Mouse (Mus musculus): ENCODE measurements at regions not wholly inside any gene's neighbourhood (a gene's known extent, or its start where the extent isn't known, plus 50 kb on each side); places are given as distances from the start of the nearest gene placed in this dataset.
A peak's percentile ranks its signal among the peaks of the same experiment; 100 is the strongest.

DNA sequence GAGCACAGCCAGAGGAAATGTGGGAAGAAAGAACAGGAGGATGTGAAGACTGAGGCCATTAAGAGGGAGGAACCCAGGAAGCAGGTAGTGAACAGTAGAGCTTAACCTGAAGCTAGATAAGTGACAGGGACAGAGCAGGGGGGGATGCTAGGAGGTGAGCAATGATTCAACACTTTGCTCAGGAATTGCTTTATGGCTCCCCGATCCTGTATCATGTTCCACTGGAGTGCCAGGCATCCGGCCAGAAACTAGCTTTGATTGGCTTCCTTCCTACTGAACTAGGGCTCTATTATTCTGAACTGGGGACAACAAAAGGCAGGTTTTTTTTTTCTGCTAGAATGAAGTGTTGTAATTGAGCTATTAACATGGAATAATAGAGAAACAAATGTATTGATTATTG lies 493.1 kb upstream of the Fat3 start:
- no peak for ATAC-seq (ENCODE audit: low read depth)
- no peaks in the 10 kb centered on the region for H3K27me3 ChIP-seq (ENCODE audit: control insufficient read depth, insufficient read depth, low read length)
- H3K4me1 ChIP-seq (ENCODE audit: control insufficient read depth, insufficient read depth, low read length): no peaks in the 10 kb centered on the region
- no peak overlapping the region for H3K9ac ChIP-seq (replicated peaks; ENCODE audit: low read depth, low read length)
- no peaks in the 10 kb centered on the region for H3K36me3 ChIP-seq (ENCODE audit: control insufficient read depth, insufficient read depth, low read length)
- H3K4me3 ChIP-seq (ENCODE audit: low read depth, low read length): no peak overlapping the region
- no peaks in the 10 kb centered on the region for H3K9me3 ChIP-seq (ENCODE audit: control insufficient read depth, low read length)
- H3K4me2 ChIP-seq (ENCODE audit: low read depth, low read length): no peak overlapping the region
- WGBS: 31% methylated on average over 2 of the region's 2 CpGs
- no peak overlapping the region for H3K27ac ChIP-seq (ENCODE audit: low read depth, low read length)

DNA sequence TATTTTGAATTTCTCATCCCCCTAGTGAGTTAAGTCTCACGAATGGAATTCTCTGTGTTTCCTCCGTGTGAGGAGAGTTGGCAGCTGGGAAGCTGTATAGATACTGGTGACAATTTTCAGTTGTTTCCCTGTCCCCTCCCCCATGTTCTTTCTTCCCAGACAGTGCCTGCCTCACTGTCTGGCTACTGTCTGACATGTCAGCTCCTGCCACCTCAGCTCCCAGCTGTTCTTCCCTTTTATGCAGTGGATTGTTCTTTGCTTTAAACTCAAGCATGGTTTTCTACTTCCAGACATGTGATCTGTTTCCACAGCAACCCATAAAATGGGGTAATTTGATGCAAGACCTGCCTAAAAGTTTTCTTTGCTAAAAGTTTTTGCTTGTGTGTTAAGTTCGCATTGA lies 487.0 kb upstream of the Fat3 start:
- H3K27me3 ChIP-seq (ENCODE audit: control insufficient read depth, insufficient read depth, low read length): no peaks in the 10 kb centered on the region
- no peak for ATAC-seq (ENCODE audit: low read depth)
- H3K4me2 ChIP-seq (ENCODE audit: low read depth, low read length): no peak overlapping the region
- WGBS: 60% methylated on average over 3 of the region's 3 CpGs
- no peak overlapping the region for H3K4me3 ChIP-seq (ENCODE audit: low read depth, low read length)
- H3K27ac ChIP-seq (ENCODE audit: low read depth, low read length): no peak overlapping the region
- H3K9ac ChIP-seq (replicated peaks; ENCODE audit: low read depth, low read length): no peak overlapping the region
- H3K4me1 ChIP-seq (ENCODE audit: control insufficient read depth, insufficient read depth, low read length): no peaks in the 10 kb centered on the region
- H3K9me3 ChIP-seq (ENCODE audit: control insufficient read depth, low read length): no peaks in the 10 kb centered on the region
- no peaks in the 10 kb centered on the region for H3K36me3 ChIP-seq (ENCODE audit: control insufficient read depth, insufficient read depth, low read length)

DNA sequence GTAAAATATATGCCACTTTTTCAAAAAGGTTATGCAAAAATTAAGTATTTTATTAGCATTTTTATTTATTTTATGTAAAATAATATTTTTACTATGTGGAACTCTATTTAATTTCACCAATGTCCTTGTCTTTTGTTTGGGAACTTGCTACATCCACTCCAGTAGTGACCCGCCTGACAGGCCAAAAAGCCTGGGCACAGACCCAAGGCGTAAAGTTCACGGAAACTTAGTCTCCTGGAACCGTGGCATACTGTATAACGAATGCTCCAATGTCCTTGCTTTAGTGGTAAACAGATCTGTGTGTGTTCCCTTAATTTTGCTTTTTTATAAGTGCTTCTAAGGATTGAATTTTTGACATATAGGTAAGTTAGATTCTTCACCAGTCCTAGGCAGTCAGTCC lies 476.2 kb upstream of the Fat3 start:
- H3K9me3 ChIP-seq (ENCODE audit: control insufficient read depth, low read length): no peaks in the 10 kb centered on the region
- H3K27ac ChIP-seq (ENCODE audit: low read depth, low read length): no peak overlapping the region
- no peak overlapping the region for H3K4me2 ChIP-seq (ENCODE audit: low read depth, low read length)
- no peak overlapping the region for H3K9ac ChIP-seq (replicated peaks; ENCODE audit: low read depth, low read length)
- no peaks in the 10 kb centered on the region for H3K27me3 ChIP-seq (ENCODE audit: control insufficient read depth, insufficient read depth, low read length)
- H3K36me3 ChIP-seq (ENCODE audit: control insufficient read depth, insufficient read depth, low read length): no peaks in the 10 kb centered on the region
- no peak for ATAC-seq (ENCODE audit: low read depth)
- 93% methylated on average over 5 of the region's 5 CpGs for WGBS
- no peaks in the 10 kb centered on the region for H3K4me1 ChIP-seq (ENCODE audit: control insufficient read depth, insufficient read depth, low read length)
- H3K4me3 ChIP-seq (ENCODE audit: low read depth, low read length): no peak overlapping the region

DNA sequence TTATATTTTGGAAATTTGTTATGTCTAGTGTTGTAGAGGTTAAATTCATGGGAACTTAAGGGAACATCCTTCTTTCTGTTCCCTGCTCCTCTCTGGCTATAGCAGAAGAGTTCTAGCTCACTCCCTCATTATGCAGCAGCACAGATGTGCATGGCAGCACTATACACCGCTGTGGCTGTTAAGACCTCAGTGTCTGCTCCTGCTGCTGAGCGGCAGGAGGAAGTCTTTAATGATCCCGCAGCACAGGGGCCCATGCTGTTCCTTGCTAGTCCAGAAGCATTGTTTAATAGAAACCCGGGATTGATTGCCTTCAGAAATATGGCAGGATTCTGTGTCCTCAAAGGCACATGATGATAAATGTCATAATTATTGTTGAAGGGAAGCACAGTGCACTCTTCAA lies 469.3 kb upstream of the Fat3 start:
- Histone ChIP-seq H3K27ac (ENCODE audit: low read depth, low read length) (no peak overlapping the region), H3K4me2 (ENCODE audit: low read depth, low read length) (no peak overlapping the region), H3K9ac (replicated peaks; ENCODE audit: low read depth, low read length) (no peak overlapping the region), H3K9me3 (ENCODE audit: control insufficient read depth, low read length) (no peaks in the 10 kb centered on the region), H3K4me1 (ENCODE audit: control insufficient read depth, insufficient read depth, low read length) (no peaks in the 10 kb centered on the region), H3K4me3 (ENCODE audit: low read depth, low read length) (no peak overlapping the region), H3K27me3 (ENCODE audit: control insufficient read depth, insufficient read depth, low read length) (no peaks in the 10 kb centered on the region), H3K36me3 (ENCODE audit: control insufficient read depth, insufficient read depth, low read length) (no peaks in the 10 kb centered on the region)
- WGBS: 16% methylated on average over 4 of the region's 4 CpGs
- ATAC-seq (ENCODE audit: low read depth): peak; percentile 72

DNA sequence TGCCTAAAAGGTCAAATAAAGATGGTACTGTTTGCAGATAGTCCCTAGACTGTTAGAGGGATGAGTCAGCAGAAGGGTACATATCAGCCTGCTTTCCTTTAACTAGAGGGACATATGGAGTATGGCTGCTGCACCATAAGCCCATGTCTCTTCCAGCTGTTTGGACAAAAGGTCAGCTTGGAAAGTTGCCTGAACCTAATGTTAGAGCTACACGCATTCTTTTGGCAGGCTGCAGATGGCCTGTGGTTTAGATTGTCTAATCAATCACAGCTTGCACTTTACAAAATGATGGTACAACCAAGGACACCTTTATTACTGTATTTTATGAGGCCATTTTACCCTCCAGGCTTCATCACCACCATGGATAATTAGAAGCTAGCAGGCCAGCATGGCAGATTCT lies 432.5 kb upstream of the Fat3 start:
- Histone ChIP-seq H3K9ac (replicated peaks; ENCODE audit: low read depth, low read length) (no peak overlapping the region), H3K27me3 (ENCODE audit: control insufficient read depth, insufficient read depth, low read length) (no peaks in the 10 kb centered on the region), H3K27ac (ENCODE audit: low read depth, low read length) (no peak overlapping the region), H3K9me3 (ENCODE audit: control insufficient read depth, low read length) (no peaks in the 10 kb centered on the region), H3K4me1 (ENCODE audit: control insufficient read depth, insufficient read depth, low read length) (no peaks in the 10 kb centered on the region), H3K36me3 (ENCODE audit: control insufficient read depth, insufficient read depth, low read length) (no peaks in the 10 kb centered on the region), H3K4me3 (ENCODE audit: low read depth, low read length) (no peak overlapping the region), H3K4me2 (ENCODE audit: low read depth, low read length) (no peak overlapping the region)
- WGBS: 12% methylated on average over 1 of the region's 1 CpGs
- peak; percentile 84 for ATAC-seq (ENCODE audit: low read depth)

DNA sequence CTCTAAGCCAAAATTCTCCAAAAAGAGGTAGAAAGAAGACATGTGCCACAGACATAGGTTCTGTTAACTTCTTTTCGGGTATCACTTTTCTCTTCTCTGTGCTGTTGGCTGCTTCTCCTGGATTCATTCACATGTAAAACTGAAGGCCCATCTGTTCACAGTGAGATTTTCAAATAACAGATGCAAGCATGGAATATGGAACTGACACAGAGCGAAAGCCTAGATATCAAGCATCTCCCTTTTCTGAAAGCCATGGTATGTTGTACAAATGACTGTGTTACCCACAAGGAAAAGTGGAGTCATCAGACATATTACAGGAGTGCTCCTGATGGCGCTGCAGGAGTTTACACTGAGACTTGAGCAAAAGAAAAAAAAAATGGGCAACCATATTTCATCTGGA lies 430.5 kb upstream of the Fat3 start:
- no peak overlapping the region for H3K4me3 ChIP-seq (ENCODE audit: low read depth, low read length)
- no peaks in the 10 kb centered on the region for H3K36me3 ChIP-seq (ENCODE audit: control insufficient read depth, insufficient read depth, low read length)
- no peak overlapping the region for H3K27ac ChIP-seq (ENCODE audit: low read depth, low read length)
- no peaks in the 10 kb centered on the region for H3K27me3 ChIP-seq (ENCODE audit: control insufficient read depth, insufficient read depth, low read length)
- no peaks in the 10 kb centered on the region for H3K4me1 ChIP-seq (ENCODE audit: control insufficient read depth, insufficient read depth, low read length)
- no peak for ATAC-seq (ENCODE audit: low read depth)
- 88% methylated on average over 3 of the region's 3 CpGs for WGBS
- no peak overlapping the region for H3K4me2 ChIP-seq (ENCODE audit: low read depth, low read length)
- H3K9me3 ChIP-seq (ENCODE audit: control insufficient read depth, low read length): no peaks in the 10 kb centered on the region
- H3K9ac ChIP-seq (replicated peaks; ENCODE audit: low read depth, low read length): no peak overlapping the region

DNA sequence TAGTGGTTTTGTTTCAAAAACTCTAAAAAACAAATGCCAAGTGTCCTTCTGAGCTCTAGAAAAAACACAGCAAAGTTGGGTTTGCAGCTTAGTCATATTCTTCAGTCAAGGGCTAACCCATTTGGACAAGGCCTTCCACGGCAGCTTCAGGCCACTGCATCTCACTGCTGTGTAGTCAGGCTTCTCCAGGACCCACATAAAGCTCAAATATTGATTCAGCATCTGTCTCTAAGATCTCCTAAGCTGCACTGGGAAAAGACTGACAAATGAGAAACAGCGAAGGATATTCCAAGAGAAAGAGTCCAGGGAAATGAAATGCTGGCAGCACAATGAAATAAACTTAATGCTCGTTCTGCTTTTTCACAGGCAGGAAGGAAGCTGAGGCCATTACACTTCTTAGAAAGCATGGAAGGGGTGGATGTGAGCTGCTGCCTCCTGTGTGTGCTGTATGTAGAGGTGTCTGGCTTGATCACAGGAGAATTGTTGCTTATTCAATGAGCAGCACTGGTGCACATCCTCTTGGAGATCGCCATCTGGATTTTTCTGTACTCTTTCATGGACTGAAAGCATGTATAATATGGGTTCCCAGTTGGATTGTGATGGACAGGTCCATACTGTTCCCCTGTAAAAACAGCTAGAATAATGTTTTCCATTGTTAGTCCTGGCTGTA lies 425.4 kb upstream of the Fat3 start:
- Histone ChIP-seq H3K27me3 (ENCODE audit: control insufficient read depth, insufficient read depth, low read length) (no peaks in the 10 kb centered on the region), H3K36me3 (ENCODE audit: control insufficient read depth, insufficient read depth, low read length) (no peaks in the 10 kb centered on the region), H3K9ac (replicated peaks; ENCODE audit: low read depth, low read length) (no peak overlapping the region), H3K27ac (ENCODE audit: low read depth, low read length) (no peak overlapping the region), H3K4me1 (ENCODE audit: control insufficient read depth, insufficient read depth, low read length) (no peaks in the 10 kb centered on the region), H3K9me3 (ENCODE audit: control insufficient read depth, low read length) (no peaks in the 10 kb centered on the region), H3K4me3 (ENCODE audit: low read depth, low read length) (no peak overlapping the region), H3K4me2 (ENCODE audit: low read depth, low read length) (no peak overlapping the region)
- WGBS: 73% methylated on average over 4 of the region's 4 CpGs
- ATAC-seq (ENCODE audit: low read depth): no peak

DNA sequence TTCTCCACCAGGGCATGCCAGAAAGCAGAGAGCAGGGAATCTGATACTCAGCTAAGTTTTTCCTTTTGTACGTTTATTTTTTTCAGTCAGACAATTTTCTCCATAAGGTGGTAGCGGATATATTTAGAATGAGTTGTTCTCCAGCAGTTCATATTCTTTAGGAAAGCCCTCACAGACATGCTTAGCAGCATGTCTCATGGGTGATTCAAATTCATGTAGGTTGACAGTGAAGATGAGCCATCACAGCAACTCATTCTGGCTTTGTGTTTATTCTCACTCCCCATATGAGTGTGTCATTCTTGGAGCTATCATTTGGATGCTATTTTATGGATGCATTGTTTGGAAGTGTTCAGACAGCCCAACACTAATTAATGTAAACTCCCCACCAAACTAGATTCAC lies 424.2 kb upstream of the Fat3 start:
- WGBS: 92% methylated on average over 2 of the region's 2 CpGs

DNA sequence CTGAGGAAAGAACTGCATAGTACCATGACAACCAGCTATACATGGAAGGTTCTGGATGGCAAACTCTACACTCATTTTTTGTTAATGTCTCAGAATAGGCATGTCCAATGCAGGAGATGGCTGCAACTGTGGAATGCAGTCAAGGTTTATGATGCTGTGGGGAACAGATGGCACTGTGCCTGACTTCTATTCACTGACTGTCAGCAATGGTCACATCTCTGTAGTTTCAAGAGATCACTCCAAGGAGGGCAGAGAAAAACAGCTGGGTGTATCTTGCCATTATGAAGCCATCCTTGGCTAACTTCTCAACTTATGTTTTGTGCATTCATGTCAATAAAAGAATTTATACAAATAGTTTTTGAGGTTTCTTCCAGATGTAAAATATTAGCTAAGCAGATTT lies 405.1 kb upstream of the Fat3 start:
- no peak for ATAC-seq (ENCODE audit: low read depth)
- H3K4me1 ChIP-seq (ENCODE audit: control insufficient read depth, insufficient read depth, low read length): no peaks in the 10 kb centered on the region
- no peaks in the 10 kb centered on the region for H3K27me3 ChIP-seq (ENCODE audit: control insufficient read depth, insufficient read depth, low read length)
- H3K4me2 ChIP-seq (ENCODE audit: low read depth, low read length): no peak overlapping the region
- no peaks in the 10 kb centered on the region for H3K9me3 ChIP-seq (ENCODE audit: control insufficient read depth, low read length)
- no peak overlapping the region for H3K27ac ChIP-seq (ENCODE audit: low read depth, low read length)
- no peak overlapping the region for H3K9ac ChIP-seq (replicated peaks; ENCODE audit: low read depth, low read length)
- no peaks in the 10 kb centered on the region for H3K36me3 ChIP-seq (ENCODE audit: control insufficient read depth, insufficient read depth, low read length)
- H3K4me3 ChIP-seq (ENCODE audit: low read depth, low read length): no peak overlapping the region

More for the DNA sequence above, 424.2 kb upstream of the Fat3 start:
- H3K4me3 ChIP-seq (ENCODE audit: low read depth, low read length): no peak overlapping the region
- H3K27ac ChIP-seq (ENCODE audit: low read depth, low read length): no peak overlapping the region
- no peaks in the 10 kb centered on the region for H3K9me3 ChIP-seq (ENCODE audit: control insufficient read depth, low read length)
- ATAC-seq (ENCODE audit: low read depth): no peak
- H3K4me1 ChIP-seq (ENCODE audit: control insufficient read depth, insufficient read depth, low read length): no peaks in the 10 kb centered on the region
- H3K9ac ChIP-seq (replicated peaks; ENCODE audit: low read depth, low read length): no peak overlapping the region
- H3K36me3 ChIP-seq (ENCODE audit: control insufficient read depth, insufficient read depth, low read length): no peaks in the 10 kb centered on the region
- no peaks in the 10 kb centered on the region for H3K27me3 ChIP-seq (ENCODE audit: control insufficient read depth, insufficient read depth, low read length)
- no peak overlapping the region for H3K4me2 ChIP-seq (ENCODE audit: low read depth, low read length)
